Mouse (Mus musculus) small intestine, adult 2 months (tissue): ENCODE measurements around the gene Ccnl2. TPM values are rescaled to one million over a fixed set of nuclear protein-coding genes. Genes with fewer than 3 reads are reported as not detected.

Source experiments
- H3K27ac ChIP-seq: fragments of 200-500 bp; 2 replicates; pipeline ENCODE4 v1.5.1; 2012; ENCODE audit warnings: low read depth, low read length, control low read depth, inconsistent platforms; ENCODE audit not compliant: insufficient read depth
- H3K27me3 ChIP-seq: fragments of 200-500 bp; 2 replicates; pipeline ENCODE4 v1.6.1; 2012; ENCODE audit warnings: mild to moderate bottlenecking, moderate library complexity, low read length, inconsistent platforms; ENCODE audit not compliant: control insufficient read depth, insufficient read depth
- H3K36me3 ChIP-seq: fragments of 200-500 bp; 2 replicates; pipeline ENCODE4 v1.6.1; 2012; ENCODE audit warnings: mild to moderate bottlenecking, low read length, control low read depth, inconsistent platforms; ENCODE audit not compliant: control insufficient read depth, insufficient read depth
- H3K4me1 ChIP-seq: fragments of 200-500 bp; 2 replicates; pipeline ENCODE4 v1.6.1; 2012; ENCODE audit warnings: low read length, inconsistent platforms, mixed read lengths; ENCODE audit not compliant: control insufficient read depth, insufficient read depth, insufficient read length
- H3K4me3 ChIP-seq: fragments of 200-500 bp; 2 replicates; pipeline ENCODE4 v1.5.1; 2012; ENCODE audit warnings: low read depth, mild to moderate bottlenecking, control low read depth, inconsistent platforms, low read length, moderate library complexity
- CTCF ChIP-seq: fragments of 200-500 bp; IDR thresholded peaks from 2 replicates; pipeline ENCODE4 v1.5.1; 2012; ENCODE audit warnings: low read depth, mild to moderate bottlenecking, control low read depth, inconsistent platforms, low read length, moderate library complexity, mixed read lengths; ENCODE audit not compliant: insufficient replicate concordance, insufficient read length; ENCODE audit errors: extremely low read depth
- POLR2A ChIP-seq: fragments of 200-500 bp; IDR thresholded peaks from 2 replicates; pipeline ENCODE4 v1.6.1; 2012; ENCODE audit warnings: low read depth, mild to moderate bottlenecking, control low read depth, inconsistent platforms, low read length, moderate library complexity
- WGBS: fragments of 180-500 bp; shearing (Covaris S2); methylation state at CpG from one replicate; pipeline ENCODE4 v1.1.7; 2018; 5-methylcytosine and 5-hydroxymethylcytosine counted together
- polyA plus RNA-seq: library from polyadenylated mRNA; depleted of rRNA; stranded (reverse); fragments of >200 nt; gene quantifications from 2 replicates; pipeline ENCODE4 v1.2.3, GENCODE M21; 2012

Gene Ccnl2
- polyA plus RNA-seq, 1 experiment: 31.3 TPM

DNA sequence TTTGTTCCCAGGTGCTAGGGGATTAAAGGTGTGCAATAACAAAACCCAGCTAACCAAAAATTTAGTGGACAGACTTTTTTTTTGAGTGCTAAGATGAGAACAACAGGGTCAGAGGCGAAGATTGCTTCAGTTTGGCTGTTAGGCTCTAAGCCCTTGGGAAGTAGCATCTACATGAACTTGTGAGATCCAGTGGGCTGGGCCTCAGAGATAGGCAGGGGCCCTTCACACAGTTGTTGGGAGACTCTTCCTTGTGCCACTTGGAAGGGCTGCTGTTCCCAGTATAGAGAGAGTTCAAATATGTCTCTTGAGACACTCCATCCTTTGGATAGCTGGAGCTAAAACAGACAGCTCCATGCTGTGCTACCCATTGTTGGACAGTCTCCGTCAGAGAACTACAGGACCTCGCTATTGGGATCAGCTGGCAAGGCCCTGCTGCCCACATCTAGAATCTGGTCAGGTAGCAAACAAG is 22.2 kb upstream of the Ccnl2 start, which contains the start of gene Ankrd65:
Gene Ankrd65 (plus strand): TSS at position 419 of the 469 bp plus-strand sequence.
- TF ChIP-seq POLR2A (no peak), CTCF (no peak)
- H3K27ac ChIP-seq: no peak within 1 kb of the TSS
- 90% methylated on average over 3 of the region's 3 CpGs for WGBS

DNA sequence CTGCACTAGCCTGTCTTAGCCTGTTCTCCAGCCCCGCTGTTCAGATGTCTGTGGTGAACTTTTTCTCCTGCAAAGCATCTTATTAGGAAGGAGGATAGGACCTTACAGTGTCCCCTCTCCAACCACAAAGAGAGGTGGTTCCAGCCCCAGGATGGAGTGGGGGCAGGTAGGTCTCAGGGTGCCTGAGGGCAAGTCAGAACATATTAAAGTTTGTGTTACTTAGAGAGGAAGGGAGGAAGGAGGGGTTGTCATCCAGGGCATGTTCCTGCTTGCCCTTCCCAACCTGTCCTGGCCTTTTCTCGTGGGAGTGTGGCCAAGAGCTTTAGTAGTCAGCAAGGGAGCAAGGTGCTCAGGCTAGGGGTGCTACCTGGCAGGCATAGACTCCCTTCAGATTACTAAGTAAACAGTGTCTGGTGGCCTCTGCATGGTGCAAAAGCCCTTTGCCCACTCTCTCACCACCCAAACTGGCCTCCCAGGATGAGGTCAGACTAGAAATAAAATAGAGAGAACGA is 21.6 kb upstream of the Ccnl2 start:
- no peaks in the 10 kb centered on the region for H3K27me3 ChIP-seq
- no peaks in the 10 kb centered on the region for H3K36me3 ChIP-seq
- no peak overlapping the region for H3K27ac ChIP-seq
- H3K4me3 ChIP-seq: no peak overlapping the region
- H3K4me1 ChIP-seq: no peaks in the 10 kb centered on the region
- 42% methylated on average over 3 of the region's 3 CpGs for WGBS
- no peak for TF ChIP-seq POLR2A
- no peak for TF ChIP-seq CTCF

More for the DNA sequence above, 22.2 kb upstream of the Ccnl2 start, which contains the start of gene Ankrd65:
- Histone ChIP-seq H3K4me1 (no peaks in the 10 kb centered on the region), H3K36me3 (no peaks in the 10 kb centered on the region), H3K27me3 (no peaks in the 10 kb centered on the region), H3K4me3 (no peak within 1 kb of the TSS)

DNA sequence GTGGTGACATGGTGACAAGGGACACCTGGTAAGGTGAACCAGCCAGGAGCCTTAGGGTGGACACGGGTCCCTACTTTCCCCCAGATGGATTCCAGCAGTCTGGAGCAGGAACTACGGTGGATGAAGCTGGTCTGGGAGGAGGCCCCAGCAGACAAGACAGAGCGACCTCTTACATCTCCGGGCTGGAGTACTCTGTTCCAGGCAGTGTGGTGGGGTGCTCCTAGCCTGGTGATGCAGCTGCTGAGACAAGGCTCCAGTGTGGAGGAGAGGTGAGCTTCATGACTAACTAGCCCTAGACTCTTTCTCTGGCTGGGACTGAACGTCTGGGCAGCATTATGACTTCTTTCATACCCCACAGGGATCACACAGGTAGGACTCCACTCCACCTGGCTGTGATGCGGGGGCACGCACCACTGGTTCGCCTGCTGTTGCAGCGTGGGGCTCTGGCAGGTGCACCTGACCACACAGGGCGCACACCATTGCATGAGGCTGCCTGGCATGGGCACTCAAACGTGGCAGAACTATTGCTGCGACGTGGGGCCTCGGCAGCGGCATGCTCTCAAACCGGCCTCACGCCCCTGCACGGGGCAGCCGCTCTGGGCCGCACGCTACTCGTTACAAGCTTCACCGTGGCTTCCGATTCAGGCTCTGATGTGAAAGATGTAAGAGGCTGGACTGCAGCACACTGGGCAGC is 20.9 kb upstream of the Ccnl2 start:
- no peaks in the 10 kb centered on the region for H3K4me1 ChIP-seq
- H3K27ac ChIP-seq: no peak overlapping the region
- TF ChIP-seq CTCF (no peak), POLR2A (no peak)
- 86% methylated on average over 24 of the region's 24 CpGs for WGBS
- no peaks in the 10 kb centered on the region for H3K36me3 ChIP-seq
- H3K4me3 ChIP-seq: no peak overlapping the region
- no peaks in the 10 kb centered on the region for H3K27me3 ChIP-seq

DNA sequence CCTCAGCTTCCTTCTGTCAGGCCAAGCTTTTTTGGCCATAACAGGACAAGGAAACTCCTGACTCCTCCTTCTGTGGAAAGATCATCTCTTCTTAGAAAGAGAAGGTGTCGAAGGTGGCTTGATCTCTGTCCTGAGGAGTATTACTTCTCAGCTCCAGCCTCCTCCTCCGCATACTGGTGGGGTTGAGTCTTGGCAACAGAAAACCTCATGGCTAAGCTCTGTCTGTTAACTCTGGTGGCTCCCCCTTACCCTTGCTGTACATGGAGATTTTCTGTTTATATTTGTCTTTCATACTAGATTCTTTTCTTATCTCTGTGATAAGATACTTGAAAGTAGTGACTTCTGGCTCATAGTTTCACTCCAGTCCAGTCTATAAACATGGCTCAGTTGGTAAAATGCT is 18.6 kb upstream of the Ccnl2 start:
- H3K4me1 ChIP-seq: no peaks in the 10 kb centered on the region
- H3K36me3 ChIP-seq: no peaks in the 10 kb centered on the region
- H3K27ac ChIP-seq: no peak overlapping the region
- no peak overlapping the region for H3K4me3 ChIP-seq
- H3K27me3 ChIP-seq: no peaks in the 10 kb centered on the region
- TF ChIP-seq POLR2A (no peak), CTCF (no peak)
- 62% methylated on average over 2 of the region's 2 CpGs for WGBS

- peaks cover 4% of the 10 kb centered on the region for H3K36me3 ChIP-seq
- H3K4me3 ChIP-seq: no peak overlapping the region
- H3K27me3 ChIP-seq: no peaks in the 10 kb centered on the region
- 91% methylated on average over 1 of the region's 1 CpGs for WGBS
- no peak overlapping the region for H3K27ac ChIP-seq
- TF ChIP-seq CTCF (no peak), POLR2A (no peak)
- H3K4me1 ChIP-seq: peaks cover 3% of the 10 kb centered on the region; the same call in 1 of the 2 replicates
Observed at GRCm38 (mm10) chr4:155802075-155802474, 10.2 kb upstream of the Ccnl2 start.

DNA sequence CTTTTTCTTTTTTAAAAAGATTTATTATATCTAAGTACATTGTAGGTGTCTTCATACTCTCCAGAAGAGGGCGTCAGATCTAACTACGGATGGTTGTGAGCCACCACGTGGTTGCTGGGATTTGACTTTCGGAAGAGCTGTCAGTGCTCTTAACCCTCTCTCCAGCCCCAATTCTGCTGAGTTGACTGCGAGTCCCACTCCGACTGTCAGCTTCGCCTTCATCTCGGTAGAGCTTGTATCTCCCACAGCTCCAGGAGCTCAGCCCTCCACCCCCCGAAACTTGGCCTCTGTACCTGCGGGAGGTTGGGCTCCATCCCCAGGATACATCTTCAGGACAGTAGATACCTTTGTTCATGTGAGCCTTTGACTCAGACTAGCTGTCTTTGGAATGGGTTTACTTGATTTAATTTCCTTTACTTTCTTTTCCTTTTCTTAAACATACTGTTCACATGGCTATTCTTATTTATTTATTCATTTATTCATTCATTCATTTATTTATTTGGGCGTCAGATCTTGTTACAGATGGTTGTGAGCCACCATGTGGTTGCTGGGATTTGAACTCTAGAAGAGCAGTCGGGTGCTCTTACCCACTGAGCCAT is 9.4 kb upstream of the Ccnl2 start, which contains the start of gene Mrpl20:
Gene Mrpl20 (plus strand): TSS at position 138 of the 599 bp plus-strand sequence.
- TF ChIP-seq POLR2A (no peak), CTCF (no peak)
- 8% methylated on average over 12 of the region's 12 CpGs for WGBS

GRCm38 (mm10) chr4:155803340-155804041 is 8.8 kb upstream of the Ccnl2 start:
- Histone ChIP-seq H3K4me3 (peak overlapping the region; percentile 73), H3K27ac (peak overlapping the region; percentile 12; the same call in 1 of the 2 replicates), H3K4me1 (peaks cover 3% of the 10 kb centered on the region; the same call in 1 of the 2 replicates), H3K36me3 (peaks cover 16% of the 10 kb centered on the region), H3K27me3 (no peaks in the 10 kb centered on the region)
- under 1% methylated on average over 55 of the region's 58 CpGs for WGBS
- TF ChIP-seq POLR2A (peak; percentile 68), CTCF (0 out of 2 replicates have a peak, but pooled peaks have one; percentile 8)

More for the DNA sequence above, 9.4 kb upstream of the Ccnl2 start, which contains the start of gene Mrpl20:
- Histone ChIP-seq H3K4me1 (peaks cover 3% of the 10 kb centered on the region; the same call in 1 of the 2 replicates), H3K4me3 (peak within 1 kb of the TSS; percentile 73), H3K27ac (peak within 1 kb of the TSS; percentile 12; the same call in 1 of the 2 replicates), H3K36me3 (peaks cover 10% of the 10 kb centered on the region), H3K27me3 (no peaks in the 10 kb centered on the region)
